Mouse (Mus musculus) myocyte (in vitro differentiated cells): Measurements from ENCODE around the gene Patl2.

Source experiments
- CEBPB ChIP-seq: IDR thresholded peaks from 2 replicates; pipeline ENCODE4 v1.6.1; 2011; ENCODE audit warnings: mild to moderate bottlenecking, moderate library complexity; ENCODE audit not compliant: poor library complexity, insufficient read depth, severe bottlenecking
- E2F4 ChIP-seq: IDR thresholded peaks from one replicate; pipeline ENCODE4 v1.6.1; 2011; ENCODE audit warnings: mild to moderate bottlenecking, control low read depth, moderate library complexity; ENCODE audit not compliant: insufficient read depth
- MAX ChIP-seq: IDR thresholded peaks from one replicate; pipeline ENCODE4 v1.6.1; 2011; ENCODE audit warnings: low read depth, mild to moderate bottlenecking, control low read depth
- MYOD1 ChIP-seq, 3 experiments: IDR thresholded peaks; one replicate each; pipeline ENCODE4 v1.6.1; 2011; ENCODE audit warnings: control low read depth in 2 of 3, low read depth in 2 of 3, mild to moderate bottlenecking in 2 of 3, moderate library complexity in 1 of 3; ENCODE audit not compliant: insufficient read length in 2 of 3, control insufficient read depth in 1 of 3
- MYOG ChIP-seq, 3 experiments: IDR thresholded peaks; one replicate each; pipeline ENCODE4 v1.6.1; 2011; ENCODE audit warnings: control low read depth in 2 of 3, low read depth in 2 of 3, mild to moderate bottlenecking in 2 of 3; ENCODE audit not compliant: insufficient read length in 2 of 3, control insufficient read depth in 1 of 3, insufficient read depth in 1 of 3
- POLR2A ChIP-seq: IDR thresholded peaks from one replicate; pipeline ENCODE4 v1.6.1; 2011; ENCODE audit warnings: low read depth, mild to moderate bottlenecking, control low read depth, moderate library complexity; ENCODE audit not compliant: insufficient read length
- POLR2AphosphoS2 ChIP-seq: IDR thresholded peaks from one replicate; pipeline ENCODE4 v1.6.1; 2011; ENCODE audit warnings: low read depth, control low read depth; ENCODE audit not compliant: insufficient read length
- REST ChIP-seq: IDR thresholded peaks from one replicate; pipeline ENCODE4 v1.6.1; 2011; ENCODE audit warnings: mild to moderate bottlenecking, control low read depth, moderate library complexity; ENCODE audit not compliant: insufficient read depth, insufficient read length
- TCF12 ChIP-seq: IDR thresholded peaks from one replicate; pipeline ENCODE4 v1.6.1; 2011; ENCODE audit warnings: mild to moderate bottlenecking, control low read depth; ENCODE audit not compliant: poor library complexity, insufficient read depth, severe bottlenecking
- TCF3 ChIP-seq: IDR thresholded peaks from one replicate; pipeline ENCODE4 v1.6.1; 2011; ENCODE audit warnings: low read depth, control low read depth; ENCODE audit not compliant: insufficient read length
- USF1 ChIP-seq: IDR thresholded peaks from one replicate; pipeline ENCODE4 v1.6.1; 2011; ENCODE audit warnings: low read depth, mild to moderate bottlenecking, control low read depth, moderate library complexity

GRCm38 (mm10) chr2:122221798-122222197 is 35.8 kb upstream of the Patl2 start:
- TF ChIP-seq USF1 (no peak), MYOD1 (IDR thresholded peaks at IDR 0.05; ENCODE audit: control insufficient read depth in 1 of 3, insufficient read length in 2 of 3, low read depth in 2 of 3) (no peak), MAX (no peak), TCF12 (no peak), POLR2AphosphoS2 (no peak), POLR2A (no peak), REST (no peak), E2F4 (no peak), TCF3 (no peak), CEBPB (no peak), MYOG (IDR thresholded peaks at IDR 0.05; ENCODE audit: control insufficient read depth in 1 of 3, insufficient read depth in 1 of 3, insufficient read length in 2 of 3, low read depth in 2 of 3) (no peak)
